Mouse (Mus musculus) lung, embryonic 16.5 days (tissue): Measurements from ENCODE around the gene Ap1g2. TPM values are rescaled to one million over a fixed set of nuclear protein-coding genes. Genes with fewer than 3 reads are reported as not detected.

Experiments used
- ATAC-seq: fragments of 200-750 bp; cut with Nextera tagmentation; 2 replicates; pipeline ENCODE4 v1.8.0; 2017; ENCODE audit warnings: low read depth, mild to moderate bottlenecking, moderate library complexity
- H3K27ac ChIP-seq: fragments of 300-500 bp; sonication (generic); 2 replicates; pipeline ENCODE4 v1.5.1; 2014; ENCODE audit warnings: mild to moderate bottlenecking, control low read depth, low read length
- H3K27me3 ChIP-seq: fragments of 300-500 bp; sonication (generic); 2 replicates; pipeline ENCODE4 v1.6.1; 2014; ENCODE audit warnings: low read depth, low read length, mixed read lengths; ENCODE audit not compliant: control insufficient read depth, insufficient read depth
- H3K36me3 ChIP-seq: fragments of 300-500 bp; sonication (generic); 2 replicates; pipeline ENCODE4 v1.6.1; 2014; ENCODE audit warnings: low read length; ENCODE audit not compliant: control insufficient read depth, insufficient read depth
- H3K4me1 ChIP-seq: fragments of 300-500 bp; sonication (generic); replicated peaks from 2 replicates; pipeline ENCODE4 v1.6.1; 2014; ENCODE audit warnings: low read length, mixed read lengths; ENCODE audit not compliant: control insufficient read depth, insufficient read depth
- H3K4me2 ChIP-seq: fragments of 300-500 bp; sonication (generic); 2 replicates; pipeline ENCODE4 v1.6.1; 2014; ENCODE audit warnings: low read depth, low read length, control low read depth
- H3K4me3 ChIP-seq: fragments of 300-500 bp; sonication (generic); 2 replicates; pipeline ENCODE4 v1.5.1; 2014; ENCODE audit warnings: mild to moderate bottlenecking, low read length, control low read depth
- H3K9ac ChIP-seq: fragments of 300-500 bp; sonication (generic); 2 replicates; pipeline ENCODE4 v1.6.1; 2014; ENCODE audit warnings: low read length, control low read depth
- H3K9me3 ChIP-seq: fragments of 300-500 bp; sonication (generic); 2 replicates; pipeline ENCODE4 v1.6.1; 2016; ENCODE audit warnings: low read length; ENCODE audit not compliant: control insufficient read depth
- WGBS: fragments of 180-500 bp; shearing (Covaris S2); extraction: QIAGEN DNeasy Blood & Tissue Kit; methylation state at CpG from one replicate; pipeline ENCODE4 v1.1.7; 2014; 5-methylcytosine and 5-hydroxymethylcytosine counted together
- polyA plus RNA-seq: library from polyadenylated mRNA; unstranded; fragments of >200 nt; fragmentation: Nextera tagmentation; extraction: Ambion mirVana; gene quantifications from 2 replicates; pipeline ENCODE4 v1.2.1, GENCODE M21; 2015

The Ap1g2 gene
- polyA plus RNA-seq, 1 experiment from 2014 or later = 23.2 TPM

DNA sequence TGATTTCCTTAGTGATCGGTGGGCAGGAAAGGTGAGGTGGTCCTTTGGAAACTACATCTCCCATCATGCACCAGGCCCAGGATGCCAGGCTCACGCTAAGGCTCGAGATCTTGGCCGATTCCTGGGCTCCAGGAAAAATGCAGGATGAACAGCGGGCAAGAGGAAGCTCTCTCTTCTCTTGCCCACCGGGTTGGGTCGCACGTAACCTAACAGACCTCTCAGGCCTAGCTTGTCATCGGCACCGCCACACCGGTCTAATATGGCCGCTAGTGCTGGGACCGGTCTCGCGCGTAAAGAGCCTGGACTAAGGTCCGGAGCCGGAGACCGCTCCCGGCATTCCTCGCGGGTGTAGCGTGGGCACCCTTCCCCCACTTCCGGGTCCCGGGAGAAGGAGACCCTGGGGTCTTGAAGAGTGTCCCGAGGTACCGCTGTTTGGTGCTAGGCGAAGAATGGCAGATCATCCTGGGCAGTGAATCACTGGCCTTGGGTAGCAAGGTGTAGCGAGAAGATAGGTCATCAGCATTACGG is 11.6 kb downstream of the Ap1g2 start, which contains the start of gene Thtpa:
Thtpa (plus strand) TSS at position 81 of the 528 bp plus-strand sequence.
- Histone ChIP-seq H3K27ac (no peak within 1 kb of the TSS; the same call in 1 of the 2 replicates), H3K9me3 (no peaks in the 10 kb centered on the region), H3K27me3 (no peaks in the 10 kb centered on the region; the same call in 1 of the 2 replicates), H3K36me3 (peaks cover 10% of the 10 kb centered on the region; the same call in 1 of the 2 replicates), H3K4me2 (peak within 1 kb of the TSS; percentile 69), H3K4me1 (peaks cover 27% of the 10 kb centered on the region), H3K9ac (peak within 1 kb of the TSS; percentile 76), H3K4me3 (peak within 1 kb of the TSS; percentile 61)
- WGBS = under 1% methylated on average over 30 of the region's 30 CpGs
- ATAC-seq = peak; percentile 73

- peak overlapping the region; percentile 69; the same call in 1 of the 2 replicates for H3K4me2 ChIP-seq
- ATAC-seq = no peak
Measured at GRCm38 (mm10) chr14:55093927-55094326, 12.5 kb downstream of the Ap1g2 start.

DNA sequence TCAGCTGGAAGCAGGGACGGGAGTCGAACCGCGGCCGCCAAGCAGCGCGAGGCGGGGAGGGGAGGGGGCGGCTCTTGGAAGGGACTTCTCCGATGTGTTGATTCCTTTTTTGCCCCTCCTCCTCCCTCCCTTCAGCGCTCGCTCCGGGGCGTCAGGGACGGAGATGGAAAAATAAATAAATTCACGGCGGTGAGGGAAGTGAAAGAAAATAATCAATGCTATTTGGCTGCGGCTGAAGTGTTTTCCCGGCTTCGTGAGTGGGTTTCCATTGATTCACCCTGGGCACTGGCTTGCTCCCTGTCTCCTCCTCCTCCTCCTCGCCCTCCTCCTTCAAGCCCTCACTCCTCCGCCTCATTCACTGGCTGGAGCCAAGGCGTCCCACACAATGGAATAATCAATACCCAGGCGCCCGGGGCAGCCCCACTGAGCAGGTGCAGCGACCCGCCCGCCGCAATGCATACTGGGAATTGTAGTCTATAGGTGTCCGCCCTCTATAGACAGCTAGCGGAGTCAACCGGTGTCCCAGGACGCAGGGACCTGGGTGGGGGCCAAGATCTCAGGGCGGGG is 14.3 kb downstream of the Ap1g2 start, which contains the start of gene Zfhx2:
Zfhx2 (minus strand) TSS at position 314 of the 567 bp plus-strand sequence.
- Histone ChIP-seq H3K27me3 (no peaks in the 10 kb centered on the region; the same call in 1 of the 2 replicates), H3K36me3 (no peaks in the 10 kb centered on the region), H3K9me3 (no peaks in the 10 kb centered on the region), H3K4me2 (peak within 1 kb of the TSS; percentile 84), H3K4me3 (peak within 1 kb of the TSS; percentile 65), H3K27ac (peak within 1 kb of the TSS; percentile 65), H3K9ac (peak within 1 kb of the TSS; percentile 74), H3K4me1 (peaks cover 28% of the 10 kb centered on the region)
- ATAC-seq = peak; percentile 87
- whole genome bisulfite sequencing = under 1% methylated on average over 34 of the region's 34 CpGs

More at GRCm38 (mm10) chr14:55093927-55094326, 12.5 kb downstream of the Ap1g2 start:
- H3K27me3 ChIP-seq = no peaks in the 10 kb centered on the region; the same call in 1 of the 2 replicates
- H3K4me3 ChIP-seq = no peak overlapping the region; the same call in 1 of the 2 replicates
- no peaks in the 10 kb centered on the region for H3K9me3 ChIP-seq
- no peak overlapping the region for H3K27ac ChIP-seq
- H3K36me3 ChIP-seq = peaks cover 10% of the 10 kb centered on the region; the same call in 1 of the 2 replicates
- WGBS = 40% methylated on average over 6 of the region's 6 CpGs
- no peak overlapping the region for H3K9ac ChIP-seq
- peaks cover 32% of the 10 kb centered on the region for H3K4me1 ChIP-seq

- no peaks in the 10 kb centered on the region for H3K36me3 ChIP-seq
- H3K27ac ChIP-seq = no peak overlapping the region
- peak overlapping the region; percentile 65 for H3K4me3 ChIP-seq
- H3K9ac ChIP-seq = peak overlapping the region; percentile 74
- H3K9me3 ChIP-seq = no peaks in the 10 kb centered on the region
- no peak for ATAC-seq
- H3K4me2 ChIP-seq = peak overlapping the region; percentile 84
- no peaks in the 10 kb centered on the region; the same call in 1 of the 2 replicates for H3K27me3 ChIP-seq
- peaks cover 26% of the 10 kb centered on the region for H3K4me1 ChIP-seq
- 3% methylated on average over 34 of the region's 34 CpGs for WGBS
Measured at GRCm38 (mm10) chr14:55091209-55091865, 15.1 kb downstream of the Ap1g2 start.

GRCm38 (mm10) chr14:55089199-55089947 is 17.0 kb downstream of the Ap1g2 start:
- WGBS = 51% methylated on average over 13 of the region's 13 CpGs
- H3K4me1 ChIP-seq = peaks cover 17% of the 10 kb centered on the region
- no peak overlapping the region; the same call in 1 of the 2 replicates for H3K27ac ChIP-seq
- no peak overlapping the region for H3K4me3 ChIP-seq
- no peak overlapping the region for H3K4me2 ChIP-seq
- no peak overlapping the region for H3K9ac ChIP-seq
- ATAC-seq = no peak
- no peaks in the 10 kb centered on the region for H3K9me3 ChIP-seq
- H3K36me3 ChIP-seq = no peaks in the 10 kb centered on the region
- no peaks in the 10 kb centered on the region; the same call in 1 of the 2 replicates for H3K27me3 ChIP-seq

DNA sequence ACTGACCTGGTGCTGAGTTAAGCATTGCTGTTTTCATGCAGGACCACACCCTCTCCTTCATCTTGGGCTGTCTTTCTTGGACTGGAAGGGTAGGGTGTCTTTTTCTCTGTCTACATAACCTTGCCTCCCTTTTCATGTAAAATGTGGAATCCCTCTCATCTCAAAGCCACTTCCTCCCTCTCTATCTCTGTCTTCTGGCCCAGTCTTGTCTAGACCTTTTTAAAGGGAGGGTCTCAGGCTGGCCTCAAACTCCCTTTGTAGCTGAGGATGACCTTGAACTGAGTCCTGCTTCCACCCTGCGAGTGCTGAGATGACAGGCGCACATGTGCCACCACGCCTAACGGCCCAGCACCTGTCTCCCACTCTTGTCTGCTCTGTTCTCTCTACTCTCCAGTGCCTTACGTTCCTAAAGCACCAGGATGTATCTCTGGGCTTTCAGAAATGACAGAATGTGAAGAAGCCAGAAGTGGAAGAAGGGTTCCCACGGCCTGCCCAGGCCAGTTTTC is 20.3 kb downstream of the Ap1g2 start:
- ATAC-seq = no peak
- 84% methylated on average over 6 of the region's 6 CpGs for WGBS
- H3K27me3 ChIP-seq = no peaks in the 10 kb centered on the region; the same call in 1 of the 2 replicates

GRCm38 (mm10) chr14:55085324-55086008 is 20.9 kb downstream of the Ap1g2 start:
- WGBS = 55% methylated on average over 9 of the region's 9 CpGs
- H3K4me1 ChIP-seq = peaks cover 5% of the 10 kb centered on the region; the same call in 1 of the 2 replicates
- H3K9ac ChIP-seq = no peak overlapping the region
- ATAC-seq = no peak
- no peaks in the 10 kb centered on the region for H3K36me3 ChIP-seq
- no peak overlapping the region for H3K4me3 ChIP-seq
- no peak overlapping the region for H3K4me2 ChIP-seq
- no peaks in the 10 kb centered on the region for H3K9me3 ChIP-seq
- no peak overlapping the region for H3K27ac ChIP-seq
- H3K27me3 ChIP-seq = no peaks in the 10 kb centered on the region

More for the DNA sequence above, 20.3 kb downstream of the Ap1g2 start:
- Histone ChIP-seq H3K4me2 (no peak overlapping the region), H3K4me3 (no peak overlapping the region), H3K27ac (no peak overlapping the region), H3K9me3 (no peaks in the 10 kb centered on the region), H3K9ac (no peak overlapping the region), H3K36me3 (no peaks in the 10 kb centered on the region), H3K4me1 (peaks cover 8% of the 10 kb centered on the region)

- Histone ChIP-seq H3K27ac (no peak overlapping the region), H3K9me3 (no peaks in the 10 kb centered on the region), H3K36me3 (no peaks in the 10 kb centered on the region), H3K9ac (no peak overlapping the region), H3K4me3 (no peak overlapping the region), H3K4me2 (no peak overlapping the region), H3K27me3 (peaks cover 2% of the 10 kb centered on the region; the same call in 1 of the 2 replicates), H3K4me1 (peaks cover 4% of the 10 kb centered on the region; the same call in 1 of the 2 replicates)
- WGBS = 62% methylated on average over 6 of the region's 6 CpGs
- ATAC-seq = no peak
Measured at GRCm38 (mm10) chr14:55083481-55083880, 22.9 kb downstream of the Ap1g2 start.
